Mouse (Mus musculus) olfactory bulb, adult 2 months (tissue): Measurements from ENCODE around the gene Rptor. TPM values are rescaled to one million over a fixed set of nuclear protein-coding genes. Genes with fewer than 3 reads are reported as not detected.

Experiments
- H3K27ac ChIP-seq: fragments of 200-500 bp; 2 replicates; pipeline ENCODE4 v1.5.1; 2012; ENCODE audit warnings: low read depth, low read length; ENCODE audit not compliant: insufficient read depth
- H3K4me1 ChIP-seq: fragments of 200-500 bp; 2 replicates; pipeline ENCODE4 v1.6.1; 2012; ENCODE audit warnings: low read length; ENCODE audit not compliant: control insufficient read depth, insufficient read depth
- H3K4me3 ChIP-seq: fragments of 200-500 bp; 2 replicates; pipeline ENCODE4 v1.5.1; 2012; ENCODE audit warnings: mild to moderate bottlenecking, low read depth, low read length, moderate library complexity; ENCODE audit not compliant: insufficient read depth
- CTCF ChIP-seq: fragments of 200-500 bp; IDR thresholded peaks from 2 replicates; pipeline ENCODE4 v1.5.1; 2012; ENCODE audit warnings: low read depth, mild to moderate bottlenecking, low read length, moderate library complexity; ENCODE audit not compliant: insufficient read depth
- POLR2A ChIP-seq: fragments of 200-500 bp; IDR thresholded peaks from 2 replicates; pipeline ENCODE4 v1.6.1; 2012; ENCODE audit warnings: mild to moderate bottlenecking, low read depth, low read length, moderate library complexity; ENCODE audit not compliant: insufficient read depth
- WGBS: fragments of 180-500 bp; shearing (Covaris S2); methylation state at CpG from one replicate; pipeline ENCODE4 v1.1.7; 2018; 5-methylcytosine and 5-hydroxymethylcytosine counted together
- polyA plus RNA-seq: library from polyadenylated mRNA; stranded (reverse); fragments of >200 nt; gene quantifications from 2 replicates; pipeline ENCODE4 v1.2.4, GENCODE M21; 2012; ENCODE audit warnings: low replicate concordance; ENCODE audit not compliant: missing spikeins, insufficient read depth, insufficient read length

The Rptor gene
- polyA plus RNA-seq, 1 experiment: 61.2 TPM

DNA sequence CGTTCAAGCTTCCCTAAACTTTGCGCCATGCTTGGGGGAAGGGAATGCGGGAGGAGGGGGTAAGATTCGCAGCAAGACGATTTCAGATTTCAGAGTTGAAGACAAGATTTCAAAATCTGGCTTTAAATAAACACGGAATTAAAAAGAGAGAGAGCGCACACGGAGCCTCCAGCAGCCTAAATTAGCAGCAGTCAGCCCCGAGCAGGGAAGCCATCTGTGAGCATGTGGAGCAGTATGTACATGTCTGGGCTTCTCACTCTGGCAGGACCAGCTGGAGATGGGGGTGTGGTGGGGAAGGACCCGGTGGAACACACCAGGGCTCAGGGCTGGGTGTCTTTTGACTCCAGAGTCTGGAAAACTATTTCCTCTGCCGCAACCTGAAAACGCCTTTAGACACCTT is 334.5 kb downstream of the Rptor start:
- peaks cover 81% of the 10 kb centered on the region for H3K4me1 ChIP-seq
- H3K27ac ChIP-seq: peak overlapping the region; percentile 46
- TF ChIP-seq POLR2A: no peak
- no peak for TF ChIP-seq CTCF
- no peak overlapping the region; the same call in 1 of the 2 replicates for H3K4me3 ChIP-seq
- WGBS: 22% methylated on average over 12 of the region's 12 CpGs

DNA sequence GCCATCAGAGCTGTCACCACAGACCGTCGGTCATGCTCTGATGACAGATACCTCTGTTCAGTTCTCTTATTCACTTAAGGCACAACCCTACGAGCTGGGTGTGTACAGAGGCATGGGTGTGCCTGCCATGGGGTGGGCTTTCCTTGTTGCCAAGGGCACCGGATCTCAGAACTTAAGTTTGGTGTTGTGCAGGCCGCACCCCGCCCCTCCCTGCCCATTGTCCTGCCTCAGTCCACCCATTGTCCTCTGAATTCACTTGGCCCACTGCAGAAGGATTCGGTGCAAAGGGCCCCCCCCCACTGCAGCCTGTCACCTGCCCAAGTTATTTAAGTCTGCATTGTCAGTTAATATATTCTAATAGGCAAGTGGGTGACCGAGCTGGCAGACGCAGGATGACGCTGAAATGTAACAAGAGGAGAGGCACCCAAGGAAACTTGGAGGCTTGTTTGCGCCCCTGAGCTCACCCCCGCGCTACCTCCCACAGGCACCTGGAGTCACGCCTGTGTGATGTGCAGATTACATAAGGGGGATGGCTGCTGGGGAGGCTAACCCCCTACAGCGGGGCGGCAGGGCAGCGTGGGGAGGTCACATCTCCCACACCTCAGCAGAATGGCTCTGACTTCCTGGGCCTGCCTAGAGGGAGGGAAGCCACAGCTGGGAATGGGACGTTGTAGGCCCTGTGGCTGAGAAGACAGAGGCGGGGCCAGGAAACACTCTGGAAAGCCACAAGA is 335.2 kb downstream of the Rptor start:
- TF ChIP-seq POLR2A: no peak
- TF ChIP-seq CTCF: no peak
- Histone ChIP-seq H3K4me1 (peaks cover 77% of the 10 kb centered on the region), H3K4me3 (no peak overlapping the region), H3K27ac (peak overlapping the region; percentile 46; the same call in 1 of the 2 replicates)
- 50% methylated on average over 19 of the region's 19 CpGs for WGBS

DNA sequence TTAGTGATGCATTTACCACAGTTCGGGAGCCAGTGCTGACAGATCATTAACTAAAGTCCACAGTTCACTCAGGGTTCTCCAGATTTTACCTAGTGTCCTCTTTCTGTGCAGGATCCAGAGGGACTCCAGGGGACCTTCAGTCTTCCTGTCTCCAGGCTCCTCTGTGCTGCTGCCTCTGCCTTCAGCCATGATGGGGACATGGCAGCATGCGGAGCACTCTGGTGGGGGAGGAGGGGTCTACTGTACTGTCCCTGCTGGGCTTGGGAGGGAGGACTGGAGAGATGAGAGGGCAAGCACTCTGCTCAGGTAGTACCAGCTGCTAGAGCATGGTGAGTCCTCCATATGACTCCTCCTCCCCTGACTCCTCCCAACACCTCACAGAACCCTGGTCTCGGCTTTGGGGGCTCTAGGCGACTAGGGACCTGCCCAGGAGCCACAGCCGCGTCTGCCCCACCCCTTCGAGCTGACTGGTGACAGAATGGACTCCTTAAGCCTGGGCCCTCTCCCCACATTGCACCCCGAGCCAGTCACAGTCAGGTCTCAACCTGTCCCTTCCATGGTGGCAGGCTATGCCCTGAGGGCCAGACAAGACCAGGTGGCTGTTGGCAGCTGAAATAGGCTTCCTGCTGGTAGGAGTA is 336.5 kb downstream of the Rptor start:
- H3K4me1 ChIP-seq: peaks cover 65% of the 10 kb centered on the region
- peak overlapping the region; percentile 46; the same call in 1 of the 2 replicates for H3K27ac ChIP-seq
- peak overlapping the region; percentile 6; the same call in 1 of the 2 replicates for H3K4me3 ChIP-seq
- 55% methylated on average over 8 of the region's 8 CpGs for WGBS
- TF ChIP-seq CTCF (no peak), POLR2A (no peak)

DNA sequence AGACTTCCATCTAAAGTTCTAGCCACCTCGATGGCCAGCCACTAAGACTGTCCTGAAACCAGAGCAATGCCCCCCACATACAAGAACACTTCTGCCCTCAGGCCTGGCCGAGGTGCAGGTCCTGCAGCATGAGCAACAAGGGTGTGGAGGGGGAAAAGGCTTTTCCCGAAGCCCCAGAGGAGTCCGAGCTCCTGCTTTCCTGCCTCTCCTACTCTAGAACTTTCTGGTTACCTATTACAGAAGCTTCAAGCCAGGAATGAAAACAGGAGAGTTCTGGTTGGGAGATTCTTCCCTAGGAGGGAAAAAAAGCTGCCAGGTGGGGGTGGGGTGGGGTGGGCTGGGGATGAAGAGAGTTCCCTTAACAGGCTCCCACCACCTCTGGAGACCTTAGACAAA is 337.0 kb downstream of the Rptor start:
- WGBS: 49% methylated on average over 4 of the region's 4 CpGs
- peak overlapping the region; percentile 84; the same call in 1 of the 2 replicates for H3K27ac ChIP-seq
- H3K4me3 ChIP-seq: peak overlapping the region; percentile 24
- H3K4me1 ChIP-seq: peaks cover 65% of the 10 kb centered on the region
- TF ChIP-seq CTCF (no peak), POLR2A (no peak)

DNA sequence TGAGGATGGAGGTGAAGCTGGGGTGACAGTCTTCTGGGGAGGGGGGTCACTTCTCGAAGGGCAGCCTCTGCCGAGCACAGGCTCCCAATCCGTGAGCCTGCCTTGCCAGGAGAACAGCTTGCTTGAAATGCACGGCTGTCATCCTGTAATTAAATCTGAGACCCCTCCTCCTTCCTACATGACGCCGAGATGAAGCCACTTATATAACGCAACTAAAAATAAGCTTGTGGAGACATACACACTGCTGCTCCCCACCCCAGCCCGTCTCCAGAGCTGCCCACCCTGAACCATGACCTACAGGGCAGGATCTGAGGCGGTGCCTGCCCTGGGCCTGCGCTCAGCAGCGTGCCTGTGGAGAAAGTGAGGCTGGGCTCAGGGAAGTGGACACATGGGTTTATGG is 337.4 kb downstream of the Rptor start:
- Histone ChIP-seq H3K4me1 (peaks cover 66% of the 10 kb centered on the region), H3K4me3 (peak overlapping the region; percentile 24), H3K27ac (peak overlapping the region; percentile 84)
- no peak for TF ChIP-seq CTCF
- TF ChIP-seq POLR2A: no peak
- WGBS: 34% methylated on average over 11 of the region's 11 CpGs

DNA sequence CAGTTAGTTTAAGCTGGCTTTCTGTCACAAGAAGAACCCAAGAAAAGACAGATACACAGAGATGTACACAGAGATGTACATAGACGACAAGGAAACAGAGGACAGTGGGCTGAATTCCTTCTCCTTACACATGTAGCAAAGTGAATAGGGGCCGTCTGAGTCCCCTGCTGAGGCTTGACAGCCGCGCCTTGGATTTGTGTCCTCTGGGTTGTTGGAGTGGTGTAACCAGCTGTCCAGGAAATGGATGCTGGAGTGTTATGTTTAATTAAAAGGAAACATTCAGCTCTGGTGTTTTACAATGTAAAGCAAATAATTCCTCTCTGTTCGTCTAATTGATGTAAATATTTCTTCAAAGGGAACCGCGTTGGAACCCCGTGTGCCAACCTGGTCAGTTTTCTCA is 339.1 kb downstream of the Rptor start:
- H3K4me1 ChIP-seq: peaks cover 55% of the 10 kb centered on the region
- peak overlapping the region; percentile 94; the same call in 1 of the 2 replicates for H3K27ac ChIP-seq
- WGBS: 11% methylated on average over 8 of the region's 8 CpGs
- TF ChIP-seq CTCF: no peak
- TF ChIP-seq POLR2A: no peak
- peak overlapping the region; percentile 97 for H3K4me3 ChIP-seq

DNA sequence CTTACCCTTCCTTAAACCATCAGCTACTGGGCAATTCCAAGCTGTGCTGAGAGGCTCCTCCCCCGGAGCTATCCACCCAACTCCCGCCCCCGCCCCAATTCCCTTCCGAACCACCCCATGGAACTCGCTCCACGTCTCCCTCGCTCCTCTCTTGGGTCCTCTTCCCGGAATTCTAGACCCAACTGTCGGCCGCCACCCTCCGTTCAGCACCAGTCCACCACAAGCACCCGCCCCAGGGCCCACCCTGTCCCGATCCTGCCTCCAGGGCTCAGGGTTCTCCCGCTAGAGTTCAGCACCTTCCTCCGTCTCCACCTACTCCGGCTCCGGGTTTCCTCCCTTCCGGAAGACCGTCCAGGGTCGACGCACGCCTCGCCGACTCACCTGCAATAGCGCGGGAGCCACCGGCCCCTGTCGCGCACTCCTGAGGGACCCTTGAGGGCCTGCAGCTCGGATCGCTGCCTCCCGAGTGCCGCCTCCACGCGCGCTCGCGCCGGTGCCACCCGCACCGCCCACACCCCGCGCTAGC is 339.6 kb downstream of the Rptor start:
- WGBS: under 1% methylated on average over 42 of the region's 43 CpGs
- Histone ChIP-seq H3K27ac (peak overlapping the region; percentile 94), H3K4me3 (peak overlapping the region; percentile 97), H3K4me1 (peaks cover 52% of the 10 kb centered on the region)
- TF ChIP-seq CTCF: no peak
- TF ChIP-seq POLR2A: peak; percentile 50

DNA sequence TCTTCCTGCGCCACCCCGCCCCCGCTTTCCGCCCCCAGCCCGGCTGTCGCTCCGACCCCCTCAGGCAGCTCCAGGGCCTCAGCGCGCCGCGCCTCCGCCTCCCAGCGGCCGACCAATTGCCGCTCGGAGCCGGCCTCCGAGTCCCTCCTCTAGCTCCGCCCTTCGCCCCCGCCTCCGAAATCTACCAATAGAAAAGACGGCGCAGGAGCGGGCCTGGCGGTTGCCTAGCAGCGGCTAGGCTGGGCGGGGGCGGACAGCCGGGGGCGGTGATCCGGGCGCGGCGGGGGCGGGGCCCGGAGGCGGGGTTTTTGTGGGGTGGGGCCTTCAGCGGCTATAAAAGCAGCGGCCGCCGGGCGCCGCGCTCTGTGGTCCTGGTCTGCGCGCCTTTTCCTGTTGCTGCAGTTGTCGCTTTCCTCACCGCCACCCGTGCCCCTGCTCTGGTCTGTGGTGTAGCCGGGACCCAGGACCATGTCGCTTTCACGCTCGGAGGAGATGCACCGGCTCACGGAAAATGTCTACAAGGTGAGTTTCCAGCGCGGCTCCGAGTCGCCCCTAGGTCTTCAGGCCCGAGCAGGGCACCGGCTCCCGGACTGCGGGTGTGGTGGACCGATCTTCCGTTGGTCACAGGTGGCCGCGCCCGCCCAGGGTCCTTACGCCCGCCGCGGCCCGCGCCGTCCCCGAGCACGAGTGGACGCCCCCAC is 340.2 kb downstream of the Rptor start, which contains the start of gene Baiap2:
TSS of gene Baiap2 (plus strand) at position 37 of the 701 bp plus-strand sequence.
- Histone ChIP-seq H3K4me1 (peaks cover 52% of the 10 kb centered on the region), H3K4me3 (peak within 1 kb of the TSS; percentile 97), H3K27ac (peak within 1 kb of the TSS; percentile 95)
- under 1% methylated on average over 78 of the region's 79 CpGs for WGBS
- TF ChIP-seq POLR2A (peak; percentile 99), CTCF (no peak)

DNA sequence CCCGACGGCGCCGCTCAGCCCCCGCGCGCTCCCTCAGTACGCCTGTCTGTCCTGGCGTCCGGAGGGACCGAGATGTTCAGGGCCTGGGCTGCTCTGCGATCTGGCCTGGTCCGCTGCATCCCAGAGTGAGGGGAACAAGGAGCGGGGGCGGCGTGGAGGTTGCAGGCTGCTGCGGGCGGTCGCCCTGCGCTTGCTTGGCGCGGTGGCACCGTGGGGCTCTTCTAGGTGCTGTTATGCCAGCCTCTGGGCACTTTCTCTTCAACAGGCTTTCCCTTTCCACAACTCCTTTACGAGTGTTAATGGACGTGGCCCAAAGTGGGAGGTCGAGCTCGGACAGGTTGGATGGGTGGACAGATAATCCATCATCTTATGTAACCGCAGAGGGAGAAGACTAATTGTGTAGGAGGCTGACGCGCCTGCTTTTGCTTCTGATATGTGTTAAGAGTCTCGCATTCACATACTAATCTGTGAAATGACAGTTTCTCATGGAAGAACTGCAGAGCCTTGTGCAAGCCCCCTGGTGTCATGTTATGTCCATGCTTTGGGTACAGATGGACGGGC is 340.8 kb downstream of the Rptor start:
- H3K27ac ChIP-seq: peak overlapping the region; percentile 95
- H3K4me3 ChIP-seq: peak overlapping the region; percentile 78
- H3K4me1 ChIP-seq: peaks cover 52% of the 10 kb centered on the region
- 2% methylated on average over 32 of the region's 32 CpGs for WGBS
- TF ChIP-seq CTCF (no peak), POLR2A (no peak)
